Mouse (Mus musculus) ES-E14 (cell line): Measurements from ENCODE around the gene Mt2. TPM values are rescaled to one million over a fixed set of nuclear protein-coding genes. Genes with fewer than 3 reads are reported as not detected.

Experiments
- DNase-seq: peaks from one replicate; pipeline ENCODE4 v3.0.0-alpha.2; 2013; ENCODE audit warnings: low read depth, low spot score
- H3K27ac ChIP-seq: 2 replicates; pipeline ENCODE4 v1.5.1; 2012; ENCODE audit warnings: low read depth, mild to moderate bottlenecking, low read length, moderate library complexity, mixed read lengths; ENCODE audit not compliant: poor library complexity, insufficient read depth, severe bottlenecking
- H3K36me3 ChIP-seq: 2 replicates; pipeline ENCODE4 v1.6.1; 2012; ENCODE audit warnings: mild to moderate bottlenecking, low read length, moderate library complexity, mixed read lengths; ENCODE audit not compliant: control insufficient read depth, poor library complexity, insufficient read depth, severe bottlenecking
- H3K4me1 ChIP-seq, 2 experiments: fragments of 150-350 bp in 1 of 2; sonication (generic) in 1 of 2; 2 replicates each; pipeline ENCODE4 v1.6.1; 2012; ENCODE audit warnings: low read length in 2 of 2, mild to moderate bottlenecking in 1 of 2, mixed read lengths in 1 of 2; ENCODE audit not compliant: control insufficient read depth in 2 of 2, insufficient read depth in 2 of 2, poor library complexity in 1 of 2
- H3K4me3 ChIP-seq, 2 experiments: fragments of 150-350 bp in 1 of 2; sonication (generic) in 1 of 2; 2 replicates each; pipeline ENCODE4 v1.5.1; 2012; ENCODE audit warnings: low read length in 2 of 2, low read depth in 1 of 2, mild to moderate bottlenecking in 1 of 2, mixed read lengths in 1 of 2; ENCODE audit not compliant: insufficient read depth in 1 of 2, poor library complexity in 1 of 2, severe bottlenecking in 1 of 2
- H3K9ac ChIP-seq: 2 replicates; pipeline ENCODE4 v1.6.1; 2012; ENCODE audit warnings: low read depth, mild to moderate bottlenecking, low read length, mixed read lengths; ENCODE audit not compliant: poor library complexity, insufficient read depth, severe bottlenecking
- H3K9me3 ChIP-seq: fragments of 150-350 bp; sonication (generic); 2 replicates; pipeline ENCODE4 v1.6.1; 2012; ENCODE audit warnings: low read depth, mild to moderate bottlenecking, low read length; ENCODE audit not compliant: control insufficient read depth, insufficient read depth
- CHD2 ChIP-seq: IDR thresholded peaks from 2 replicates; pipeline ENCODE4 v1.6.1; 2014; ENCODE audit warnings: mild to moderate bottlenecking, low read depth, low read length, inconsistent platforms
- HCFC1 ChIP-seq: IDR thresholded peaks from 2 replicates; pipeline ENCODE4 v1.6.1; 2012; ENCODE audit warnings: low read length, inconsistent platforms, borderline replicate concordance; ENCODE audit not compliant: insufficient read depth
- MAFK ChIP-seq: IDR thresholded peaks from 2 replicates; pipeline ENCODE4 v1.6.1; 2014; ENCODE audit warnings: mild to moderate bottlenecking, low read depth, low read length, inconsistent platforms; ENCODE audit not compliant: insufficient read depth
- ZC3H11A ChIP-seq: IDR thresholded peaks from 2 replicates; pipeline ENCODE4 v1.6.1; 2012; ENCODE audit warnings: low read depth, mild to moderate bottlenecking, inconsistent platforms, low read length, borderline replicate concordance
- ZNF384 ChIP-seq: IDR thresholded peaks from 2 replicates; pipeline ENCODE4 v1.6.1; 2012; ENCODE audit warnings: low read depth, low read length, inconsistent platforms
- in situ Hi-C, 2 experiments: fragments of 600-800 bp; cut with MboI; formaldehyde crosslinking; loops; one replicate each; pipeline ENCODE4 v1.15.1; 2025; ENCODE audit warnings: low sequenced_read_pairs in 2 of 2, inconsistent platforms in 1 of 2; ENCODE audit not compliant: unreplicated experiment in 2 of 2
- total RNA-seq: library from RNA; depleted of rRNA; stranded (reverse); fragments of 300-350 nt; gene quantifications from 2 replicates; pipeline ENCODE4 v1.2.3, GENCODE M21; 2012

The Mt2 gene
- total RNA-seq, 1 experiment = 635 TPM

DNA sequence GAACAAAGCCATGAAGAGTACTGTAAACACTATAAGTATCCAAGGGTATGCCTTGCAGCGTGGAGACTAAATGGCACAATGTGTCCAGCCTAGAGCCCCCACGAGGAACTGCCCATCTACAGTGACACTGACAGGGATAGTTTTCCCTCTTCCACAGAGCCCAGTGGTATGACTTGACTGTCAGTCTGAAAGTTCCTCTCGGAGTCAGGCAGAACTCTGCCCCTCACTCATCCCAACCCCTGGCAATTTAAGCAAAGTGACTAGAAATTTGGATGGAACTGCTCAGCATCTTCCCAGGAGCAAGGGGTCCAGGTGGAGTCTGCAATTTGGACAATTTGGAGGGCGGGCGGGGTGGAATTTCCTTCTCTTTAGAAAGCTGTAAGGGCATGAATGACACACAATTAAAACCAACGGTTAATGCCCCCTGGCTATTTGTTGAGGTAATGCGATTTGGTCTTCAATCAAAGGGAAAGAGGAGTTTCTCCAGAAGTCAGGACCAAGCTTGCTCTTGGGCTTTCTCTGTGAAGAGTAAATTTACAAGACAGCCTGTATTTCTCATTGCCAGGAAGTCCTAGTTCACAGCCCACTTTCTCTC, 2.3 kb downstream of the Mt2 start:
- H3K9me3 ChIP-seq = no peaks in the 10 kb centered on the region
- H3K27ac ChIP-seq = 0 out of 2 replicates have a peak overlapping the region, but pooled peaks have one; percentile 44
- no peak overlapping the region for H3K9ac ChIP-seq
- peaks cover 2 to 13% of the 10 kb centered on the region in 2 experiments; a peak in 1 of 4 replicates for H3K4me1 ChIP-seq
- in situ Hi-C loops = no loop called here
- DNase-seq = peak; percentile 85
- H3K4me3 ChIP-seq = no peak overlapping the region
- TF ChIP-seq HCFC1 = no peak
- no peak for TF ChIP-seq MAFK
- no peak for TF ChIP-seq ZNF384
- TF ChIP-seq CHD2 = no peak
- no peak for TF ChIP-seq ZC3H11A
- H3K36me3 ChIP-seq = no peaks in the 10 kb centered on the region; the same call in 1 of the 2 replicates

GRCm38 (mm10) chr8:94177716-94178390, 5.4 kb downstream of the Mt2 start:
- H3K4me3 ChIP-seq = no peak overlapping the region
- no peaks in the 10 kb centered on the region for H3K9me3 ChIP-seq
- in situ Hi-C loops = no loop called here
- no peak overlapping the region for H3K27ac ChIP-seq
- TF ChIP-seq HCFC1 (no peak), ZNF384 (no peak), CHD2 (no peak), ZC3H11A (no peak), MAFK (no peak)
- H3K36me3 ChIP-seq = peaks cover 4% of the 10 kb centered on the region; the same call in 1 of the 2 replicates
- DNase-seq = no peak
- peaks cover 7 to 8% of the 10 kb centered on the region in 2 experiments; a peak in 3 of 4 replicates for H3K4me1 ChIP-seq
- no peak overlapping the region for H3K9ac ChIP-seq

- peak; percentile 92 for DNase-seq
- H3K9ac ChIP-seq = peak within 1 kb of the TSS; percentile 83
- peaks cover 9 to 15% of the 10 kb centered on the region in 2 experiments; a peak in 3 of 4 replicates for H3K4me1 ChIP-seq
- no peaks in the 10 kb centered on the region for H3K9me3 ChIP-seq
- H3K36me3 ChIP-seq = peaks cover 4% of the 10 kb centered on the region; the same call in 1 of the 2 replicates
- H3K4me3 ChIP-seq = peak within 1 kb of the TSS; percentile 79 to 80
- no peak for TF ChIP-seq CHD2
- TF ChIP-seq HCFC1 = no peak
- TF ChIP-seq MAFK = 0 out of 2 replicates have a peak, but pooled peaks have one; percentile 11
- TF ChIP-seq ZC3H11A = no peak
- in situ Hi-C loops = no loop called here
- H3K27ac ChIP-seq = peak within 1 kb of the TSS; percentile 54; the same call in 1 of the 2 replicates
These were observed 6.6 kb downstream of the Mt2 start, which contains the start of gene Mt1 for GRCm38 (mm10) chr8:94178857-94179712. Mt1 (plus strand) TSS chr8:94179082.

GRCm38 (mm10) chr8:94179713-94180560, 7.5 kb downstream of the Mt2 start:
- in situ Hi-C loops = no loop called here
- H3K36me3 ChIP-seq = peaks cover 4% of the 10 kb centered on the region; the same call in 1 of the 2 replicates
- H3K9me3 ChIP-seq = no peaks in the 10 kb centered on the region
- H3K4me1 ChIP-seq = peaks cover 9 to 12% of the 10 kb centered on the region in 2 experiments; a peak in 3 of 4 replicates
- H3K4me3 ChIP-seq = peak overlapping the region; percentile 79 to 80
- TF ChIP-seq CHD2 (no peak), HCFC1 (no peak), MAFK (no peak), ZNF384 (no peak), ZC3H11A (no peak)
- peak overlapping the region; percentile 83 for H3K9ac ChIP-seq
- 0 out of 2 replicates have a peak overlapping the region, but pooled peaks have one; percentile 54 for H3K27ac ChIP-seq
- no peak for DNase-seq
